ENCODE assay signal across 15 mouse cellular contexts in the genomic region with DNA sequence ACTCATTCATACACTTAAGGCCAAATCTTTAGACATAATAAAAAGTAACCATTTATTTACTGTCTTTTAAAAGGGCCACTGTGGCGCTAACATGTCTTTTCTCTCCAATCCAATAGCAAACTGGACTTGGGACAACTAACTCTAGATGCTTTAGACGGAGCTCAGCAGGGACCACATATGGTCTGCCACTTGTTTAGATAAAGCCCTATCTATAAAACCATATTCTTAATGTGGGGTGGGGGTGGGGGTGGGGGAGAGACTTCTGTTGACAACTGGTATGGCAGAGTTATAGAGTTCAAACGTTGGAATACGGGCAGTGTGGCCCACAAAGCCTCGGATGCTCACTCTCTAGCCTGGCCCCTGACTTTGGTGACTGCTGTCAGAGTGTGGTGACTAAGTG. TPM values are rescaled to one million over a fixed set of nuclear protein-coding genes. Genes with fewer than 3 reads are reported as not detected.
"Had no signal": no experiment of that assay in that cellular context is flagged by ENCODE, and none has a peak within 500 bp of the region (broad histone marks: within the 10 kb centered on the region; RNA-seq: fewer than 3 reads in every experiment).

No protein-coding gene starts in this region.

- H3K27me3 ChIP-seq: lung, embryonic 15.5 days; midbrain, embryonic 13.5 days had no signal

- H3K9ac ChIP-seq: limb, embryonic 12.5 days; lung, embryonic 15.5 days; midbrain, embryonic 13.5 days had no signal

- ATAC-seq: midbrain, embryonic 13.5 days had no signal

- H3K27ac ChIP-seq: limb, embryonic 12.5 days; lung, embryonic 15.5 days; macrophage; midbrain, embryonic 13.5 days had no signal

- H3K36me3 ChIP-seq: midbrain, embryonic 13.5 days had no signal

- DNase-seq: kidney, adult 11 months; kidney, postnatal 25 days; layer of hippocampus, postnatal 36 days; lung, postnatal 14 days; right cerebral cortex, postnatal 4 days; spleen, adult 18-20 months; thymus, postnatal 36 days had no signal

- H3K4me3 ChIP-seq: limb, embryonic 12.5 days; lung, embryonic 15.5 days; midbrain, embryonic 13.5 days had no signal

- H3K9me3 ChIP-seq: lung, embryonic 15.5 days had no signal

- H3K4me2 ChIP-seq: limb, embryonic 12.5 days; lung, embryonic 15.5 days; midbrain, embryonic 13.5 days had no signal

RNA-seq across cellular contexts. Expression of a gene that starts 27.6 kb away (rescaled TPM):
- total RNA-seq: layer of hippocampus, postnatal 36 days; left cerebral cortex, postnatal 36 days; midbrain, postnatal 0 days had no signal
- polyA plus RNA-seq: limb, embryonic 12.5 days; liver, adult 2 months; macrophage; midbrain, postnatal 0 days; neural tube, embryonic 14.5 days had no signal
